Mouse (Mus musculus): Measurements from ENCODE around the gene Atf7. TPM values are rescaled to one million over a fixed set of nuclear protein-coding genes. Genes with fewer than 3 reads are reported as not detected.
A peak's percentile ranks its signal among the peaks of the same experiment; 100 is the strongest.

The Atf7 gene
- polyA plus RNA-seq, 1 experiment from 2014 or later: 15.5 TPM

GRCm38 (mm10) chr15:102625687-102626055 is 407 bp upstream of the Atf7 start:
- Histone ChIP-seq H3K4me2 (ENCODE audit: low read depth, low read length, severe bottlenecking) (peak overlapping the region; percentile 89), H3K27me3 (ENCODE audit: control insufficient read depth, insufficient read depth, low read length) (no peaks in the 10 kb centered on the region), H3K9ac (ENCODE audit: low read length) (peak overlapping the region; percentile 84), H3K9me3 (ENCODE audit: control insufficient read depth, low read length) (no peaks in the 10 kb centered on the region), H3K27ac (ENCODE audit: low read depth, low read length) (peak overlapping the region; percentile 93), H3K4me1 (replicated peaks; ENCODE audit: control insufficient read depth, insufficient read depth, low read length) (peaks cover 5% of the 10 kb centered on the region; the same call in 1 of the 2 replicates), H3K4me3 (ENCODE audit: low read depth, low read length) (peak overlapping the region; percentile 67), H3K36me3 (ENCODE audit: control insufficient read depth, insufficient read depth, low read length) (no peaks in the 10 kb centered on the region)
- 1% methylated on average over 18 of the region's 18 CpGs for WGBS
- DNase-seq (ENCODE audit: low spot score) (peak; percentile 76), ATAC-seq (replicated peaks; ENCODE audit: low FRiP score) (no peak; the same call in 1 of the 2 replicates)

- Histone ChIP-seq H3K4me2 (ENCODE audit: low read depth, low read length, severe bottlenecking) (peak overlapping the region; percentile 89), H3K9me3 (ENCODE audit: control insufficient read depth, low read length) (no peaks in the 10 kb centered on the region), H3K27ac (ENCODE audit: low read depth, low read length) (no peak overlapping the region; the same call in 1 of the 2 replicates), H3K36me3 (ENCODE audit: control insufficient read depth, insufficient read depth, low read length) (no peaks in the 10 kb centered on the region), H3K27me3 (ENCODE audit: control insufficient read depth, insufficient read depth, low read length) (no peaks in the 10 kb centered on the region), H3K4me1 (replicated peaks; ENCODE audit: control insufficient read depth, insufficient read depth, low read length) (peaks cover 5% of the 10 kb centered on the region; the same call in 1 of the 2 replicates), H3K4me3 (ENCODE audit: low read depth, low read length) (peak overlapping the region; percentile 67), H3K9ac (ENCODE audit: low read length) (peak overlapping the region; percentile 84)
- DNase-seq (ENCODE audit: low spot score) (no peak), ATAC-seq (replicated peaks; ENCODE audit: low FRiP score) (no peak)
- WGBS: 9% methylated on average over 17 of the region's 17 CpGs
These were observed 834 bp downstream of the Atf7 start for GRCm38 (mm10) chr15:102624291-102624969.

- Histone ChIP-seq H3K9me3 (ENCODE audit: control insufficient read depth, low read length) (no peaks in the 10 kb centered on the region), H3K27ac (ENCODE audit: low read depth, low read length) (no peak overlapping the region), H3K4me1 (replicated peaks; ENCODE audit: control insufficient read depth, insufficient read depth, low read length) (peaks cover 5% of the 10 kb centered on the region; the same call in 1 of the 2 replicates), H3K4me3 (ENCODE audit: low read depth, low read length) (no peak overlapping the region), H3K4me2 (ENCODE audit: low read depth, low read length, severe bottlenecking) (no peak overlapping the region), H3K27me3 (ENCODE audit: control insufficient read depth, insufficient read depth, low read length) (no peaks in the 10 kb centered on the region), H3K36me3 (ENCODE audit: control insufficient read depth, insufficient read depth, low read length) (no peaks in the 10 kb centered on the region), H3K9ac (ENCODE audit: low read length) (no peak overlapping the region)
- DNase-seq (ENCODE audit: low spot score): no peak
- ATAC-seq (replicated peaks; ENCODE audit: low FRiP score): no peak
- 93% methylated on average over 3 of the region's 3 CpGs for WGBS
These were observed 2.1 kb downstream of the Atf7 start for GRCm38 (mm10) chr15:102623121-102623520.

GRCm38 (mm10) chr15:102622536-102622935 is 2.7 kb downstream of the Atf7 start:
- H3K4me2 ChIP-seq (ENCODE audit: low read depth, low read length, severe bottlenecking): no peak overlapping the region
- no peaks in the 10 kb centered on the region for H3K36me3 ChIP-seq (ENCODE audit: control insufficient read depth, insufficient read depth, low read length)
- no peaks in the 10 kb centered on the region for H3K9me3 ChIP-seq (ENCODE audit: control insufficient read depth, low read length)
- H3K9ac ChIP-seq (ENCODE audit: low read length): no peak overlapping the region
- no peak overlapping the region for H3K4me3 ChIP-seq (ENCODE audit: low read depth, low read length)
- H3K27ac ChIP-seq (ENCODE audit: low read depth, low read length): no peak overlapping the region
- DNase-seq (ENCODE audit: low spot score) (no peak), ATAC-seq (replicated peaks; ENCODE audit: low FRiP score) (no peak)
- no peaks in the 10 kb centered on the region for H3K27me3 ChIP-seq (ENCODE audit: control insufficient read depth, insufficient read depth, low read length)
- H3K4me1 ChIP-seq (replicated peaks; ENCODE audit: control insufficient read depth, insufficient read depth, low read length): peaks cover 5% of the 10 kb centered on the region; the same call in 1 of the 2 replicates

GRCm38 (mm10) chr15:102620765-102621164 is 4.5 kb downstream of the Atf7 start:
- no peaks in the 10 kb centered on the region for H3K36me3 ChIP-seq (ENCODE audit: control insufficient read depth, insufficient read depth, low read length)
- no peak overlapping the region for H3K9ac ChIP-seq (ENCODE audit: low read length)
- H3K4me3 ChIP-seq (ENCODE audit: low read depth, low read length): no peak overlapping the region
- no peaks in the 10 kb centered on the region for H3K27me3 ChIP-seq (ENCODE audit: control insufficient read depth, insufficient read depth, low read length)
- no peak overlapping the region for H3K27ac ChIP-seq (ENCODE audit: low read depth, low read length)
- H3K9me3 ChIP-seq (ENCODE audit: control insufficient read depth, low read length): no peaks in the 10 kb centered on the region
- 77% methylated on average over 1 of the region's 1 CpGs for WGBS
- no peak for ATAC-seq (replicated peaks; ENCODE audit: low FRiP score)
- H3K4me2 ChIP-seq (ENCODE audit: low read depth, low read length, severe bottlenecking): no peak overlapping the region
- no peak for DNase-seq (ENCODE audit: low spot score)
- peaks cover 3% of the 10 kb centered on the region; the same call in 1 of the 2 replicates for H3K4me1 ChIP-seq (replicated peaks; ENCODE audit: control insufficient read depth, insufficient read depth, low read length)

GRCm38 (mm10) chr15:102619486-102619885 is 5.8 kb downstream of the Atf7 start:
- DNase-seq (ENCODE audit: low spot score): no peak
- H3K4me1 ChIP-seq (replicated peaks; ENCODE audit: control insufficient read depth, insufficient read depth, low read length): peaks cover 3% of the 10 kb centered on the region; the same call in 1 of the 2 replicates
- H3K9me3 ChIP-seq (ENCODE audit: control insufficient read depth, low read length): no peaks in the 10 kb centered on the region
- no peak overlapping the region for H3K4me2 ChIP-seq (ENCODE audit: low read depth, low read length, severe bottlenecking)
- ATAC-seq (replicated peaks; ENCODE audit: low FRiP score): no peak
- no peak overlapping the region for H3K27ac ChIP-seq (ENCODE audit: low read depth, low read length)
- no peaks in the 10 kb centered on the region for H3K27me3 ChIP-seq (ENCODE audit: control insufficient read depth, insufficient read depth, low read length)
- no peaks in the 10 kb centered on the region for H3K36me3 ChIP-seq (ENCODE audit: control insufficient read depth, insufficient read depth, low read length)
- H3K4me3 ChIP-seq (ENCODE audit: low read depth, low read length): no peak overlapping the region
- H3K9ac ChIP-seq (ENCODE audit: low read length): no peak overlapping the region
- 95% methylated on average over 5 of the region's 5 CpGs for WGBS

- DNase-seq (ENCODE audit: low spot score) (no peak), ATAC-seq (replicated peaks; ENCODE audit: low FRiP score) (no peak)
- H3K4me1 ChIP-seq (replicated peaks; ENCODE audit: control insufficient read depth, insufficient read depth, low read length): no peaks in the 10 kb centered on the region
- H3K27me3 ChIP-seq (ENCODE audit: control insufficient read depth, insufficient read depth, low read length): no peaks in the 10 kb centered on the region
- H3K9ac ChIP-seq (ENCODE audit: low read length): no peak overlapping the region
- H3K36me3 ChIP-seq (ENCODE audit: control insufficient read depth, insufficient read depth, low read length): no peaks in the 10 kb centered on the region
- H3K27ac ChIP-seq (ENCODE audit: low read depth, low read length): no peak overlapping the region
- no peaks in the 10 kb centered on the region for H3K9me3 ChIP-seq (ENCODE audit: control insufficient read depth, low read length)
- no peak overlapping the region for H3K4me2 ChIP-seq (ENCODE audit: low read depth, low read length, severe bottlenecking)
- WGBS: 90% methylated on average over 1 of the region's 1 CpGs
- H3K4me3 ChIP-seq (ENCODE audit: low read depth, low read length): no peak overlapping the region
These were observed 7.6 kb downstream of the Atf7 start for GRCm38 (mm10) chr15:102617654-102618053.

- 95% methylated on average over 2 of the region's 2 CpGs for WGBS
- ATAC-seq (replicated peaks; ENCODE audit: low FRiP score) (no peak), DNase-seq (ENCODE audit: low spot score) (no peak)
- no peak overlapping the region for H3K9ac ChIP-seq (ENCODE audit: low read length)
- H3K27ac ChIP-seq (ENCODE audit: low read depth, low read length): no peak overlapping the region
- no peak overlapping the region for H3K4me3 ChIP-seq (ENCODE audit: low read depth, low read length)
- no peaks in the 10 kb centered on the region for H3K36me3 ChIP-seq (ENCODE audit: control insufficient read depth, insufficient read depth, low read length)
- no peak overlapping the region for H3K4me2 ChIP-seq (ENCODE audit: low read depth, low read length, severe bottlenecking)
- no peaks in the 10 kb centered on the region for H3K4me1 ChIP-seq (replicated peaks; ENCODE audit: control insufficient read depth, insufficient read depth, low read length)
- H3K9me3 ChIP-seq (ENCODE audit: control insufficient read depth, low read length): no peaks in the 10 kb centered on the region
- H3K27me3 ChIP-seq (ENCODE audit: control insufficient read depth, insufficient read depth, low read length): no peaks in the 10 kb centered on the region
These were observed 9.1 kb downstream of the Atf7 start for GRCm38 (mm10) chr15:102616174-102616573.

- ATAC-seq (replicated peaks; ENCODE audit: low FRiP score) (no peak), DNase-seq (ENCODE audit: low spot score) (no peak)
- Histone ChIP-seq H3K4me1 (replicated peaks; ENCODE audit: control insufficient read depth, insufficient read depth, low read length) (no peaks in the 10 kb centered on the region), H3K9ac (ENCODE audit: low read length) (no peak overlapping the region), H3K4me2 (ENCODE audit: low read depth, low read length, severe bottlenecking) (no peak overlapping the region), H3K4me3 (ENCODE audit: low read depth, low read length) (no peak overlapping the region), H3K27me3 (ENCODE audit: control insufficient read depth, insufficient read depth, low read length) (no peaks in the 10 kb centered on the region), H3K36me3 (ENCODE audit: control insufficient read depth, insufficient read depth, low read length) (no peaks in the 10 kb centered on the region), H3K9me3 (ENCODE audit: control insufficient read depth, low read length) (no peaks in the 10 kb centered on the region), H3K27ac (ENCODE audit: low read depth, low read length) (no peak overlapping the region)
These were observed 11.0 kb downstream of the Atf7 start for GRCm38 (mm10) chr15:102614224-102614623.

Data from forebrain, embryonic 11.5 days (tissue).